Mouse (Mus musculus): ENCODE measurements around the gene Hist1h2bg. TPM values are rescaled to one million over a fixed set of nuclear protein-coding genes. Genes with fewer than 3 reads are reported as not detected.

Gene Hist1h2bg
- total RNA-seq (2023), result 110 TPM

DNA sequence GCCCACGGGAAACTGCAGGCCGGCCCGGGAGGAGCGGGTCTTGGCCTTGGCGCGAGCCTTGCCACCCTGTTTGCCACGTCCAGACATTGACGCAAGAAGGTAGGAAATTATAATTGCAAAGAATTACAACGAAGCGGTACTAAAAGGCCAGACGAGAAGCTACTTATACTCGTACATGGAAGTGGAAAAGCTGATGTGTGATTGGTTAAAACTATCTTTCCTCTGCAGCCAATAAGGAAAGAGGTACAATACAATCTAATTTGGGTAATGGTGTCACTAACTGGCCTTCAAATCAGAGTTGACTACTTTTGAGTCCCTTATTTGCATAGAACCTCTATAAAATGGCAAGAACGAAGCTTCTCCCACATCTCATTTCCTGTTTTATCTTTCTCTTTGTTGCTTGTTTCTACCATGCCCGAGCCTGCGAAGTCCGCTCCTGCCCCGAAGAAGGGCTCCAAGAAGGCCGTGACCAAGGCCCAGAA, at the start of gene Hist1h2bg, which contains the start of gene Hist1h2ae:
Gene Hist1h2bg, plus strand, starts transcription at position 375 of the 482 bp plus-strand sequence.
Gene Hist1h2ae, minus strand, starts transcription at position 199 of the 482 bp plus-strand sequence.

DNA sequence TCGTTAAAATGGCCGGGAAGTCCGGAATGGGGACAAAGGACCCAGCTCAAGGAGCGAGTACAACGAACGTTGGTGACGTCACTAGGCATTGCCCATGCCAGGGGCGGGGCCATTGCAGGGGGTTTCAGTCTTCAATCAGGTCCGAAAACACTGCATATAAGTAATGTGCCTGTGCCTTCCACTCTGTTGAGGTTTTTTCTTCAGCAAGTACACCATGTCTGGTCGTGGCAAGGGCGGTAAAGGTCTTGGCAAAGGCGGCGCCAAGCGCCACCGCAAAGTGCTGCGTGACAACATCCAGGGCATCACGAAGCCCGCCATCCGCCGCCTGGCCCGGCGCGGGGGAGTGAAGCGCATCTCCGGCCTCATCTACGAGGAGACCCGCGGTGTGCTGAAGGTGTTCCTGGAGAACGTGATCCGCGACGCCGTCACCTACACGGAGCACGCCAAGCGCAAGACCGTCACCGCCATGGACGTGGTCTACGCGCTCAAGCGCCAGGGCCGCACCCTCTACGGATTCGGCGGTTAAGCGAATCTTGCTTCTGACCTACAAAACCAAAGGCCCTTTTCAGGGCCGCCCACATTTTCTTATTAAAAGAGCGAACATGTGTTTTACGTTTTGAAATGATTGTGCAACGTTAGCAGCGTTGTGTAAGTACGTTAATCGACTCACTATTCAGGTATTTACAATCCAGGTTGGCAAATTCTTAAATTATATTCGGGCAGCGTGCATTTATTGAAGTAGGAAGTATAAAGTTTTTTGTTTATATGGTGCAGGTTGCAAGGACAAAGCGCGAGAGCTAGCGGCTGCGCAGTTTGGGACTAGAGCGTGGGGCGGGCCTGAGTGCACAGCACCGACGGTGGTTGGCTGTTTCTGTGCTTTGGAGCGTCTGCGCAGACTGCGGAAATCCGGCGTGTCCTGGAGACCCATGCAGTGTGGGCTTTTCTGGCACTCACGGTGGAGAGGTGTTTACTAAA, 40.0 kb upstream of the Hist1h2bg start, which contains the start of gene Hist1h4h:
Gene Hist1h4h, plus strand, starts transcription at position 150 of the 975 bp plus-strand sequence.

DNA sequence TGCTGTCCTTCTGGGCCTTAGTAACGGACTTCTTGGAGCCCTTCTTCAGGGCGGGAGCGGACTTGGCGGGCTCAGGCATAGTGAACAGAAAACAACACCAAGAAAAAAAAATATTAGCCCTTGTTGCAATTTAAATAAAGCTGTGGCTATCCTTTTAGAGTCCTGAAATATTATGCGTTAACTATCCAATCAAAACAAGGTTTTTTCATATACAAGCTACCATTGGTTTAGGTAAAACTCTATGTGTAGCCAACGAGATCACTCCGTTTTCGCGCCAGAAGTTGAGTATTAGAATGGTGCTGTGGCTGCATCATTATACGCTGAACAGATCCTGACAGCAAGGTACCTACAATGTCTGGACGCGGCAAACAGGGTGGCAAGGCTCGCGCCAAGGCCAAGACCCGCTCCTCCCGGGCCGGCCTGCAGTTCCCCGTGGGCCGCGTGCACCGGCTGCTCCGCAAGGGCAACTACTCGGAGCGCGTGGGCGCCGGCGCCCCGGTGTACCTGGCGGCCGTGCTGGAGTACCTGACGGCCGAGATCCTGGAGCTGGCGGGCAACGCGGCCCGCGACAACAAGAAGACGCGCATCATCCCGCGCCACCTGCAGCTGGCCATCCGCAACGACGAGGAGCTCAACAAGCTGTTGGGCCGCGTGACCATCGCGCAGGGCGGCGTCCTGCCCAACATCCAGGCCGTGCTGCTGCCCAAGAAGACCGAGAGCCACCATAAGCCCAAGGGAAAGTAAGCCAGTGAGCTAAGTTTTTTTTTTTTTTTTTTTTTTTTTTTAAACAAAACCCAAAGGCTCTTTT, 37.4 kb upstream of the Hist1h2bg start, which contains the start of gene Hist1h2af:
Gene Hist1h2af, plus strand, starts transcription at position 347 of the 808 bp plus-strand sequence.

DNA sequence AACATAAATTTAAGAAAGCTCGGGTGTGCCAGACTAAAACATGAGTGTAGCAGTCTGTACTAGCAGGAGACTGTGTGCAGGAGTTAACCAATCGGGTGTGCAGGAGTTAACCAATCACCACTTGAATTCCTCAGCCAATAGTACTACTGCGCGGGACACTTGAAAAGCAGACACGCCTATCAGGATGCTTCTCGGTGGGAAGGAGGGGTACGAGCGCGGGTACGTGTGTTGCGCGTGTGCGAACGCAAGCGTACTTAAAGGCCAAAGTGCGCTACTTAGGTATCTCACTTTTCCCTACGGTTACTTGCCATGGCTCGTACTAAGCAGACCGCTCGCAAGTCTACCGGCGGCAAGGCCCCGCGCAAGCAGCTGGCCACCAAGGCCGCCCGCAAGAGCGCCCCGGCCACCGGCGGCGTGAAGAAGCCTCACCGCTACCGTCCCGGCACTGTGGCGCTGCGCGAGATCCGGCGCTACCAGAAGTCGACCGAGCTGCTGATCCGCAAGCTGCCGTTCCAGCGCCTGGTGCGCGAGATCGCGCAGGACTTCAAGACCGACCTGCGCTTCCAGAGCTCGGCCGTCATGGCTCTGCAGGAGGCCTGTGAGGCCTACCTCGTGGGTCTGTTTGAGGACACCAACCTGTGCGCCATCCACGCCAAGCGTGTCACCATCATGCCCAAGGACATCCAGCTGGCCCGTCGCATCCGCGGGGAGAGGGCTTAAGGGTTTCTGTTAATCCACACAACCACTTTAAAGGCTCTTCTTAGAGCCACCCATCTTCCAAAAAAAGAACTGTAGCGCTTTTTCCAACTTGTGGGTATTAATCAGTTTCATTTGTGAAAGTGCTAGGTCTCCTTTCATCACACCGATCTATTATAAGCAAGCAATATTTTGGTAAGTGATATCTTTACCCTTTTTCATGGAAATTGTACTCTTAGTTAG, 35.8 kb upstream of the Hist1h2bg start, which contains the start of gene Hist1h3g:
Gene Hist1h3g, plus strand, starts transcription at position 286 of the 939 bp plus-strand sequence.

DNA sequence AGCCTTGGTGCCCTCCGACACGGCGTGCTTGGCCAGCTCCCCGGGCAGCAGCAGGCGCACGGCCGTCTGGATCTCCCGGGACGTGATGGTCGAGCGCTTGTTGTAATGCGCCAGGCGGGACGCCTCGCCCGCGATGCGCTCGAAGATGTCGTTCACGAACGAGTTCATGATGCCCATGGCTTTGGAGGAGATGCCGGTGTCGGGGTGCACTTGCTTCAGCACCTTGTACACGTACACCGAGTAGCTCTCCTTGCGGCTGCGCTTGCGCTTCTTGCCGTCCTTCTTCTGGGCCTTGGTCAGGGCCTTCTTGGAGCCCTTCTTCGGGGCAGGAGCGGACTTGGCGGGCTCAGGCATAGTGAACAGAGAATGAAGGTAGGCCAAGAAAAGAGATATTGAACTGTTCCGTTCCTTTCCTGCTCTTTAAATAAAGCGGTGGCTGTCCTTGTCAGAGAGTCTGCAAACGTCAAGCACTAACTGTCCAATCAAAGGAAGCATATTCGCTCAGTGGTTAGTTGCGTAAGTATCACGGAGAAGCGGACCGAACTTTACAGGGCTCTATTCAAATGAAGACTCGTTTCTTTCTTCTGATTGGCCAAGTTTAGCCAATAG, 28.1 kb upstream of the Hist1h2bg start, which contains the start of gene Hist1h2bh:
Gene Hist1h2bh, minus strand, starts transcription at position 394 of the 609 bp plus-strand sequence.

DNA sequence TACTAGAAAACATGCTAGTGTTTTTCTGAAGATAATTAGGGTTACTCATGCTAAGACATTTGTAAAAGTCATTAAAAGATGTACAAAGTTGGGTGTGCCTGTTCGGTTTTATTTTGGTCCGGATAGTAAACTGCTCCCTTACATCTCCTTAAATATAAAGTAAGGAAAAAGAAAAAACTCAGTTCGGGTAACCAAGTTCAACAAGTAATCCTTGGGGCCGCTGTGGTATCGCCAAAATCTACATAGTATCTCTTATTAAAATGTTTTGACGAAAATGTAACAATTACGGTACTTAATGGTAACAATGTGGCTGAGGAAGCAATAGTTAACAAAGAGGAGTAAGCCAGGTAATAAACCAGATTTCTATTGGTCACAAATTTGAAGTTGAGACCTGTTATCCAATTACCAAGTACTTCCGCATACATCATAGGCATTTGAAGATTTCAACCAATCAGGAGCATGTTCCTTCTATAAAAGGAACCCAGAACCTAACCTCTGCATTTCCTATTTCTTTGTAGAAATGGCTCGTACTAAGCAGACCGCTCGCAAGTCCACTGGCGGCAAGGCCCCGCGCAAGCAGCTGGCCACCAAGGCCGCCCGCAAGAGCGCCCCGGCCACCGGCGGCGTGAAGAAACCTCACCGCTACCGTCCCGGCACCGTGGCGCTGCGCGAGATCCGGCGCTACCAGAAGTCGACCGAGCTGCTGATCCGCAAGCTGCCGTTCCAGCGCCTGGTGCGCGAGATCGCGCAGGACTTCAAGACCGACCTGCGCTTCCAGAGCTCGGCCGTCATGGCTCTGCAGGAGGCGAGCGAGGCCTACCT, 27.0 kb upstream of the Hist1h2bg start, which contains the start of gene Hist1h3f:
Gene Hist1h3f, plus strand, starts transcription at position 88 of the 822 bp plus-strand sequence.

DNA sequence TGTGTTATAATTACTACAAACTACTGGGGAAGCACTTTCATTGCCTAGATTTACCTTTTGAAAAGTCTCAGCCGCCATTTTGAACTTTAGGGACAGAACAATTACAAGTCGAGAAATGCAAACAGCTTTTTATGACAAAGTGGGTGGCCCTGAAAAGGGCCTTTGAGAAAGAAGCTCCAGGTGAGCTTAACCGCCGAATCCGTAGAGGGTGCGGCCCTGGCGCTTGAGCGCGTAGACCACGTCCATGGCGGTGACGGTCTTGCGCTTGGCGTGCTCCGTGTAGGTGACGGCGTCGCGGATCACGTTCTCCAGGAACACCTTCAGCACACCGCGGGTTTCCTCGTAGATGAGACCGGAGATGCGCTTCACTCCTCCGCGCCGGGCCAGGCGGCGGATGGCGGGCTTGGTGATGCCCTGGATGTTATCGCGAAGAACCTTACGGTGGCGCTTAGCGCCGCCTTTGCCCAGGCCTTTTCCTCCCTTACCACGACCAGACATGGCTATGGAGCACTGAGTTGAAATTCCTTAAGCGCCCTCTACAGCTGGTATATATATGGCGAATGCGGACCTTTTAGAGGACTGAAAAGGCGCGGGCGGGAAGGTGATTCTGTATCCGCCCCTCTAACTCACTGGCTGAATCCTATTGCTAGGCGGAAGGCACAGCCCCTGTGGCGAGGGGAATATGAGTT, 19.9 kb upstream of the Hist1h2bg start, which contains the start of gene Hist1h4f:
Gene Hist1h4f, minus strand, starts transcription at position 503 of the 689 bp plus-strand sequence.

DNA sequence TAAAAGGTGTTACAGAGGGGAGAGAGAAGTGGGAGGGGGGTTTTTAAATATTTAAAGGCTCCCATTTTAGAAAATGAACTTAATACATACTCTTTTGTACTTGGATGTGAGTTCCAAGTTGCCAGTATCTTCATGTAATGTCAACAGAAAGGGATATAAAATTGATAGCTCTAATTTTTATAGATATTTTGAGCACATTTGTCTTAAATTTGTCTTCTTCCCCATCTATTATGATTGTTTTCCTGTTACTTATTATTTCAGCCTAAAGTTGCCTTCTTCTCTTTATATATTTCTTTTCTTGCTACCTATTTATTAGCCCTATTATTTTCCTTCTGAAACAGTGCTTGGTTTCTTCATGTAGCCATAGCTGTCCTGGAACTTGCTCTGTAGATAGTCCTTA, 18.2 kb upstream of the Hist1h2bg start, which contains the start of gene Hist1h1d:
Gene Hist1h1d, plus strand, starts transcription at position 301 of the 400 bp plus-strand sequence.

DNA sequence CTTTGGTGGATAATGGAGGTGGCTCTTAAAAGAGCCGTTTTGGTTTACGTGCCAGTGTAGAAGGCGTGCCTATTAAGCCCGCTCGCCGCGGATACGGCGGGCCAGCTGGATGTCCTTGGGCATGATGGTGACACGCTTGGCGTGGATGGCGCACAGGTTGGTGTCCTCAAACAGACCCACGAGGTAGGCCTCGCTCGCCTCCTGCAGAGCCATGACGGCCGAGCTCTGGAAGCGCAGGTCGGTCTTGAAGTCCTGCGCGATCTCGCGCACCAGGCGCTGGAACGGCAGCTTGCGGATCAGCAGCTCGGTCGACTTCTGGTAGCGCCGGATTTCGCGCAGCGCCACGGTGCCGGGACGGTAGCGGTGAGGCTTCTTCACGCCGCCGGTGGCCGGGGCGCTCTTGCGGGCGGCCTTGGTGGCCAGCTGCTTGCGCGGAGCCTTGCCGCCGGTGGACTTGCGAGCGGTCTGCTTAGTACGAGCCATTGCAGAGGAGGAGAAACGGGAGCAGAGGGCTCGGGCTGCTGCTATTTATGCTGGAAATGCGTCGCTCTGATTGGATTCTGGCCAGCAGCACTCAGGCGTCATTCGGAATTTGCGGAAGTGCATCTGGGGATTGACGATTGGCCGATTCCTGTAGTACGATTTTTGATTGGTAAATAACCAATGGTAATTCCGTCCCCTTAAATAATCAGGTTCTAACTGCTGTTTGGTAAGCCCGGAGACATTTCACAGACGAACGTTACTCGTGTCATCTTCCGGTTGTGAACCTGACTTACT, 9.1 kb upstream of the Hist1h2bg start, which contains the start of gene Hist1h3e:
Gene Hist1h3e, minus strand, starts transcription at position 487 of the 777 bp plus-strand sequence.

DNA sequence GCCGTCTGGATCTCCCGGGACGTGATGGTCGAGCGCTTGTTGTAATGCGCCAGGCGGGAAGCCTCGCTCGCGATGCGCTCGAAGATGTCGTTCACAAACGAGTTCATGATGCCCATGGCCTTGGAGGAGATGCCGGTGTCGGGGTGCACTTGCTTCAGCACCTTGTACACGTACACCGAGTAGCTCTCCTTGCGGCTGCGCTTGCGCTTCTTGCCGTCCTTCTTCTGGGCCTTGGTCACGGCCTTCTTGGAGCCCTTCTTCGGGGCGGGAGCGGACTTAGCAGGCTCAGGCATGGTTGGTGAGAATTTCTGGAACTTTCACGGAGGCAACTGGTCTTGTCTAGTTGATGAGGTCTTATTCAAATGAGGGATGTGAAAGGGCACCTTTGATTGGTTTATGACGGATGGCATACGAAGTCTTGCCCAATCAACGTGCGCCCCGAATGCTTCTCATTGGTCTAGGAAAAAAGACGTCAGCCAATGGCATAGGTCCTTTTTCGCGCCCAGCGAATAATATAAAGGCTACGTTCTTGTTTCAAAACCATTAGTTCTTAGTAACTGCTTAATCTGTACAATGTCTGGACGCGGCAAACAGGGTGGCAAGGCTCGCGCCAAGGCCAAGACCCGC, 2.8 kb downstream of the Hist1h2bg start, which contains the start of the genes Hist1h2bf and Hist1h2ad:
Gene Hist1h2bf, minus strand, starts transcription at position 299 of the 627 bp plus-strand sequence.
Gene Hist1h2ad, plus strand, starts transcription at position 484 of the 627 bp plus-strand sequence.

DNA sequence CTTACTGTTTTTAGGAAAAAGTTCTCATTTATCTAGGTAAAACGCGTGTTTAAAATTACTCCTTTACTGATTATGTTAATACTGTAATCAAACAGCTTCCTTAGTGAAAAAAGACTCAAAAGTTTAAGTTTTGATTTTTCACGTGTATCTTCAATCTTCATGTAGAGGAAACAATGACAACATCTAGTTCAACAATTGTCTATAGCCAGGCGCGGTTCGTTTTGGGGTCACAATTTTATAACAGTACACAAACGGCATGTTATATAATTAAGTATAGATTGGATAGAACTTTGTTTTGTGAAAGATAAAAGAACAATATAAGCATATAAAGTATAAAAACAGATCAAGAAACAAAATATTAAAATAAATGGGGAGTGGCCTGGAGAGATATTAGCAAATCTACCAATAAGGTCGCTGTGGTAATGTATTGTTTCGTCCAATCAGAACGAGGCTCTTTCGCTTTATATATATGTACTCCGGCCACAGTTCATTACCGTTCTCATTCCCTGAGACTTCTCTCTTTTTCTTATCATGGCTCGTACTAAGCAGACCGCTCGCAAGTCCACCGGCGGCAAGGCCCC, 4.2 kb downstream of the Hist1h2bg start, which contains the start of gene Hist1h3d:
Gene Hist1h3d, plus strand, starts transcription at position 493 of the 581 bp plus-strand sequence.

DNA sequence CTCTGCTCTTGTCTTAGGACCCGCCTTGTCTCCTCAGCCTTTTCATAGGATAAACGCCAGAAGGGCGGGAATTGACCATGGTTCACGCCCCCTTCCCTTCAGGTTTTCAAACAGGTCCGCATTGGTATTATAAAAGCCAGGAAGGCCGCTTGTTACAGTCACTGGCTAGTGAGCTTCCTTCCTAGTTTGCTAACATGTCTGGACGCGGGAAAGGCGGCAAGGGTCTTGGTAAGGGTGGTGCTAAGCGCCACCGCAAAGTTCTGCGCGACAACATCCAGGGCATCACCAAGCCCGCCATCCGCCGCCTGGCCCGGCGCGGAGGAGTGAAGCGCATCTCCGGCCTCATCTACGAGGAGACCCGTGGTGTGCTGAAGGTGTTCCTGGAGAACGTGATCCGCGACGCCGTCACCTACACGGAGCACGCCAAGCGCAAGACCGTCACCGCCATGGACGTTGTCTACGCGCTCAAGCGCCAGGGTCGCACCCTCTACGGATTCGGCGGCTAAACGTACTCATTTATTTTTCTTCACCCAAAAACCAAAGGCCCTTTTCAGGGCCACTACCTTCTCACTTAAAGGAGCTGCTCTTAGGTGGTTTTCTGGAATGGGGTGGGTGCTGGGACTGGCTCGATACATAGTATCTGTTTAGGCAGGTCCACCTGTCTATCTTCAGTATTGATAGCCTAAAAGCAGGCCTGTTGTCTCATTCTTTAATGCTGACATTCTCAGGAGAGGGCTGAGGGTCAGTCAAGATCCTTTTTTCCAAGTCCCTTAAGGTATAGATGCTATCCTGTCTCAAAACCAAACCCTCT, 10.4 kb downstream of the Hist1h2bg start, which contains the start of gene Hist1h4d:
Gene Hist1h4d, plus strand, starts transcription at position 191 of the 811 bp plus-strand sequence.

DNA sequence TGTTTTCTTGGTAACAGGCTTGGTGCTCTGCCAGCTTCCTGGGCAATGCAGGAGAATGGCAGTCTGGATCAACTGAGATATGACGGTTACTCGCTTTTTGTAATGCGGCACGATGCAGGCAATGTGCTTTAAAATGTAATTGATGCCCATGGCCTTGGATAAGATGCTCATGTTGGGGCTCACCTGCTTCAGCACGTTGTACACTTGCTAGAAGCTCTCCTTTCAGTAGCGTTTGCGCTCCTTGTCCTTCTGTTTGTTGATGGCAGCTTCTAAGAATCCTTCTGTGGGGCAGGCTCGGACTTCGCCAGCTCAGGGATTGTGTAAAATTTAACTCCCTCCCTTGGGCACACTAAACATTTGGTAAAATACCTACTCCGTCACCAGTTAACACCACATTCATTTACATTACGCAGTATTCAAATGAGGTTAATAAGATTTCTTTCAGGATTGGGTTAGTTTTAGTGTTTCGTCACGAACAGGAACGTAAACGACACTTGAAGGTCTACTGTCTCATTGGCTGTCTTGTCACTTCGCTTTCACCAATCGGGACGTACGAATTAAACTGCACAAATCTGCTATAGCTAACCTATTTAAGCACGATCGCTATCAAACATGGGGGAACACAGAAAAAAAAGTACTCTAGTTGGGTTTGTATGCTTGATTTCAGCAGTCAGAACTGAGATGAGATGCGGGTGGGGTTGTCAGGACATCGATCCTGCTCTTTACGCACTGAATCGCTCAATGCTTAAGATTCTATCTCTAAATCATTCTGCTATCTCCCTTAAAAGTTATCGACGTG, 49.7 kb downstream of the Hist1h2bg start, which contains the start of gene Hist1h2be:
Gene Hist1h2be, minus strand, starts transcription at position 392 of the 799 bp plus-strand sequence.

